Mouse (Mus musculus): ENCODE data around the gene Dync1i2. TPM values are rescaled to one million over a fixed set of nuclear protein-coding genes. Genes with fewer than 3 reads are reported as not detected.

The Dync1i2 gene
- total and polyA plus RNA-seq, 3 experiments, result 22.9 to 74.3 (median 38.6) TPM

DNA sequence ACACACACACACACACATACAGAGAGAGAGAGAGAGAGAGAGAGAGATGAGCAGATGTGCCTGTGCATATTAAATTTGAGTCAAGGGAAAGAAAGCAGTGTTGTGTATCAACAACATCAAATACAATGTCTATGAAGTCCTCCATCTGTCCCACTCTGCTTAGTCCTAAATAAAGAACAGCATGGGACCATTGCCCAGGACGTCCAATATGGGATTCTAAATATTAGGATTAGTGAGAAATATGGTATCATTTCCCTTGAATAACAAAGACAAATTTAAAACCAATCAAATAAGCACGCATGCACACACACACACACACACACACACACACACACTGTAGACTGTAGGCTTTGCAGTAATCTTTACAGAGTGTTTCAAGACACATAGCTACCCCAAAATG lies 9.6 kb upstream of the Dync1i2 start:
- in situ Hi-C loops (cut with MboI; ENCODE audit: low pct_ligation_motif_present, low pct_unique_long_range_greater_than_20kb, low sequenced_read_pairs), result loop anchor here (10.0 kb wide), 1 partner anchor 57 kb away; no protein-coding TSS in a partner anchor
- H3K27ac ChIP-seq (ENCODE audit: insufficient read depth, low read depth), result no peak overlapping the region
- H3K27me3 ChIP-seq (replicated peaks), result no peaks in the 10 kb centered on the region
- H3K4me1 ChIP-seq (ENCODE audit: control insufficient read depth in 1 of 2, insufficient read depth in 2 of 2), result no peaks in the 10 kb centered on the region
- no peak overlapping the region for H3K4me3 ChIP-seq (replicated peaks in 1 of 3; ENCODE audit: low read depth in 2 of 3, low read length in 2 of 3, poor library complexity in 1 of 3)
- H3K9ac ChIP-seq (ENCODE audit: insufficient read depth, low read depth), result no peak overlapping the region
- no peak overlapping the region for H3K4me2 ChIP-seq (ENCODE audit: insufficient read depth, low read depth, poor library complexity, severe bottlenecking)
- no peak for DNase-seq (ENCODE audit: extremely low read depth)
- H3K79me2 ChIP-seq (replicated peaks; ENCODE audit: control insufficient read depth, extremely low read depth, insufficient read depth, poor library complexity, severe bottlenecking), result no peaks in the 10 kb centered on the region
- H3K9me3 ChIP-seq (replicated peaks; ENCODE audit: low read length), result peaks cover 4% of the 10 kb centered on the region
- no peak for TF ChIP-seq USF1 (IDR thresholded peaks at IDR 0.05; ENCODE audit: low read depth, low read length)
- TF ChIP-seq KAT2A (IDR thresholded peaks at IDR 0.05; ENCODE audit: insufficient replicate concordance, low read length), result no peak
- TF ChIP-seq CTCF (conservative IDR thresholded peaks at IDR 0.05 in 1 of 2, IDR thresholded peaks at IDR 0.05 in 1 of 2; ENCODE audit: low read depth in 2 of 2, low read length in 2 of 2), result no peak
- no peak for TF ChIP-seq RCOR1 (conservative IDR thresholded peaks at IDR 0.05; ENCODE audit: low read depth, low read length)
- TF ChIP-seq SIN3A (IDR thresholded peaks at IDR 0.05; ENCODE audit: low read length), result no peak
- TF ChIP-seq SMC3 (IDR thresholded peaks at IDR 0.05; ENCODE audit: low read depth, low read length), result no peak
- dilution Hi-C loops (cut with MboI; ENCODE audit: extremely low pct_ligation_motif_present, extremely low pct_unique_long_range_greater_than_20kb, low sequenced_read_pairs), result no loop called here
- no peaks in the 10 kb centered on the region for H3K36me3 ChIP-seq (replicated peaks in 1 of 2; ENCODE audit: control insufficient read depth in 1 of 2, insufficient read depth in 1 of 2, low read length in 1 of 2)

DNA sequence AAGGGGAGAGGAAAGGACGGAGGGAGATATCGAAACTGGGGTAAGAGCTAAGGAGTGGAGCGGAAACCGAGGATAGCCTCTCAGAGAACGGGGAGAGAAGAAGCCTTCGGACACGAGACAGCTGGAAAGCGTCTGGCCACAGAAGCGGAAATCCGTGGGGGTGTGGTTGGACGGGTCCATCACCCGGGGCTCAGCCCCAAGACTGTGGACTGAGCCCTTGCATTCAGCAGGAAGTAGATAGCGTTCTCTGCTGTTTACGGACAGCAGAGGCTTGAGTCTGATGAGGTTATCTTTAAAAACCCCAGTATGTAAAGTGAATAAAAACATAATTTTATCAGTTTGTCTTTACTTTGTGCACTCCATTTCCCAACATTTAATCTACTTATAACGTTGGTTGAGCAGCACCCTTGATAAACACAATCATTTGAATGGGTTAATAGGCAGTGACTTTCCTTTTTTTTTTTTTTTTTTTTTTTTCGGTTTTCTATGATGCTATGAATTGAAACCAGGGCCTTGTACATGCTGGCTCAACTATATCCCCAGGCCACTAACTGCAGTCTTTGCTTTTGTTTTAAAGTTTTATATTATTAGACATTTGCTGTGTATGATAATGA lies 7.6 kb upstream of the Dync1i2 start:
- peaks cover 0 to 2% of the 10 kb centered on the region in 2 experiments; a peak in 1 of 4 replicates for H3K4me1 ChIP-seq (ENCODE audit: control insufficient read depth in 1 of 2, insufficient read depth in 2 of 2)
- H3K9me3 ChIP-seq (replicated peaks; ENCODE audit: low read length), result peaks cover 4% of the 10 kb centered on the region
- DNase-seq (ENCODE audit: extremely low read depth), result no peak
- H3K4me2 ChIP-seq (ENCODE audit: insufficient read depth, low read depth, poor library complexity, severe bottlenecking), result no peak overlapping the region
- H3K79me2 ChIP-seq (replicated peaks; ENCODE audit: control insufficient read depth, extremely low read depth, insufficient read depth, poor library complexity, severe bottlenecking), result no peaks in the 10 kb centered on the region
- no peak overlapping the region for H3K27ac ChIP-seq (ENCODE audit: insufficient read depth, low read depth)
- H3K9ac ChIP-seq (ENCODE audit: insufficient read depth, low read depth), result no peak overlapping the region
- no peak overlapping the region for H3K4me3 ChIP-seq (replicated peaks in 1 of 3; ENCODE audit: low read depth in 2 of 3, low read length in 2 of 3, poor library complexity in 1 of 3)
- no peak for TF ChIP-seq ZKSCAN1 (IDR thresholded peaks at IDR 0.05; ENCODE audit: borderline replicate concordance, low read depth, low read length)
- no peak for TF ChIP-seq MAFK (IDR thresholded peaks at IDR 0.05; ENCODE audit: insufficient replicate concordance, low read length)
- no peak for TF ChIP-seq IRF4 (IDR thresholded peaks at IDR 0.05; ENCODE audit: low read depth, low read length)
- no peak for TF ChIP-seq ZC3H11A (IDR thresholded peaks at IDR 0.05; ENCODE audit: low read depth, low read length)
- TF ChIP-seq PAX5 (IDR thresholded peaks at IDR 0.05; ENCODE audit: low read length), result no peak
- TF ChIP-seq MAX (IDR thresholded peaks at IDR 0.05; ENCODE audit: low read length), result no peak
- TF ChIP-seq NELFE (IDR thresholded peaks at IDR 0.05; ENCODE audit: low read depth, low read length), result no peak
- TF ChIP-seq ETS1 (conservative IDR thresholded peaks at IDR 0.05; ENCODE audit: low read depth, low read length), result no peak
- TF ChIP-seq KAT2A (IDR thresholded peaks at IDR 0.05; ENCODE audit: insufficient replicate concordance, low read length), result no peak
- dilution Hi-C loops (cut with MboI; ENCODE audit: extremely low pct_ligation_motif_present, extremely low pct_unique_long_range_greater_than_20kb, low sequenced_read_pairs) (no loop called here), in situ Hi-C loops (cut with MboI; ENCODE audit: low pct_ligation_motif_present, low pct_unique_long_range_greater_than_20kb, low sequenced_read_pairs) (loop anchor here (10.0 kb wide), 1 partner anchor 59 kb away; no protein-coding TSS in a partner anchor)
- H3K27me3 ChIP-seq (replicated peaks), result no peaks in the 10 kb centered on the region
- no peaks in the 10 kb centered on the region for H3K36me3 ChIP-seq (replicated peaks in 1 of 2; ENCODE audit: control insufficient read depth in 1 of 2, insufficient read depth in 1 of 2, low read length in 1 of 2)
